Mouse (Mus musculus) bone marrow macrophage, adult 2 months (primary cell): ENCODE data around the gene Map7d1.

Experiments
- CTCF ChIP-seq: IDR thresholded peaks from 2 replicates; pipeline ENCODE4 v1.5.1; 2012; ENCODE audit warnings: low read depth, mild to moderate bottlenecking, low read length, moderate library complexity
- POLR2A ChIP-seq: IDR thresholded peaks from 2 replicates; pipeline ENCODE4 v1.6.1; 2012; ENCODE audit warnings: mild to moderate bottlenecking, low read depth, low read length, borderline replicate concordance

- no peak for TF ChIP-seq CTCF
- TF ChIP-seq POLR2A, result no peak
Measured at GRCm38 (mm10) chr4:126248261-126248868, 7.8 kb downstream of the Map7d1 start.
